Mouse (Mus musculus): ENCODE results near the gene Olfr1255. TPM values are rescaled to one million over a fixed set of nuclear protein-coding genes. Genes with fewer than 3 reads are reported as not detected.

Gene Olfr1255
- polyA plus RNA-seq, 1 experiment from 2014 or later = not detected

- WGBS = 97% methylated on average over 1 of the region's 1 CpGs
- Histone ChIP-seq H3K36me3 (ENCODE audit: control insufficient read depth, insufficient read depth) (no peaks in the 10 kb centered on the region), H3K9me3 (ENCODE audit: control insufficient read depth) (no peaks in the 10 kb centered on the region), H3K4me1 (replicated peaks; ENCODE audit: control insufficient read depth, insufficient read depth, low read length) (no peaks in the 10 kb centered on the region), H3K9ac (ENCODE audit: low read depth, low read length) (no peak overlapping the region), H3K27me3 (replicated peaks; ENCODE audit: control insufficient read depth, insufficient read depth, low read length) (no peaks in the 10 kb centered on the region), H3K27ac (ENCODE audit: low read depth, low read length) (no peak overlapping the region), H3K4me3 (ENCODE audit: low read depth, low read length) (no peak overlapping the region), H3K4me2 (replicated peaks; ENCODE audit: low read depth) (no peak overlapping the region)
- no peak for TF ChIP-seq CTCF (IDR thresholded peaks at IDR 0.05; ENCODE audit: low read depth)
- no peak for ATAC-seq
These were observed 37.4 kb downstream of the Olfr1255 start for GRCm38 (mm10) chr2:89849230-89849629.

Other genes starting within 250 kb of the Olfr1255 start
- gene Olfr1245, start 233.6 kb upstream of the Olfr1255 start, polyA plus RNA-seq (2015; fragmentation: Nextera tagmentation; extraction: Ambion mirVana) = not detected in 2 replicates
- not detected in 2 replicates for gene Olfr1246, start 218.9 kb upstream of the Olfr1255 start, polyA plus RNA-seq (2015; fragmentation: Nextera tagmentation; extraction: Ambion mirVana)
- gene Olfr1247, start 197.9 kb upstream of the Olfr1255 start, polyA plus RNA-seq (2015; fragmentation: Nextera tagmentation; extraction: Ambion mirVana) = not detected in 2 replicates
- not detected in 2 replicates for gene Olfr1248, start 193.8 kb upstream of the Olfr1255 start, polyA plus RNA-seq (2015; fragmentation: Nextera tagmentation; extraction: Ambion mirVana)
- gene Olfr1249, start 177.1 kb upstream of the Olfr1255 start, polyA plus RNA-seq (2015; fragmentation: Nextera tagmentation; extraction: Ambion mirVana) = not detected in 2 replicates
- not detected in 2 replicates for gene Olfr1250, start 150.6 kb upstream of the Olfr1255 start, polyA plus RNA-seq (2015; fragmentation: Nextera tagmentation; extraction: Ambion mirVana)
- gene Olfr1251, start 140.1 kb upstream of the Olfr1255 start, polyA plus RNA-seq (2015; fragmentation: Nextera tagmentation; extraction: Ambion mirVana) = not detected in 2 replicates
- gene Olfr1252, start 87.0 kb upstream of the Olfr1255 start, polyA plus RNA-seq (2015; fragmentation: Nextera tagmentation; extraction: Ambion mirVana) = not detected in 2 replicates
- gene Olfr1253, start 55.0 kb upstream of the Olfr1255 start, polyA plus RNA-seq (2015; fragmentation: Nextera tagmentation; extraction: Ambion mirVana) = not detected in 2 replicates
- gene Olfr1254, start 18.4 kb upstream of the Olfr1255 start, polyA plus RNA-seq (2015; fragmentation: Nextera tagmentation; extraction: Ambion mirVana) = not detected in 2 replicates
- gene Olfr1256, start 29.5 kb downstream of the Olfr1255 start, polyA plus RNA-seq (2015; fragmentation: Nextera tagmentation; extraction: Ambion mirVana) = not detected in 2 replicates
- gene Olfr48, start 36.2 kb downstream of the Olfr1255 start, polyA plus RNA-seq (2015; fragmentation: Nextera tagmentation; extraction: Ambion mirVana) = not detected in 2 replicates
- gene Olfr1257, start 66.4 kb downstream of the Olfr1255 start, polyA plus RNA-seq (2015; fragmentation: Nextera tagmentation; extraction: Ambion mirVana) = not detected in 2 replicates
- gene Olfr1258, start 115.3 kb downstream of the Olfr1255 start, polyA plus RNA-seq (2015; fragmentation: Nextera tagmentation; extraction: Ambion mirVana) = 0.04 and 0.05 TPM in 2 replicates
- gene Olfr1259, start 136.6 kb downstream of the Olfr1255 start, polyA plus RNA-seq (2015; fragmentation: Nextera tagmentation; extraction: Ambion mirVana) = not detected in 2 replicates
- not detected in 2 replicates for gene Olfr1260, start 162.3 kb downstream of the Olfr1255 start, polyA plus RNA-seq (2015; fragmentation: Nextera tagmentation; extraction: Ambion mirVana)
- not detected in 2 replicates for gene Olfr1261, start 179.2 kb downstream of the Olfr1255 start, polyA plus RNA-seq (2015; fragmentation: Nextera tagmentation; extraction: Ambion mirVana)
- gene Olfr1262, start 188.1 kb downstream of the Olfr1255 start, polyA plus RNA-seq (2015; fragmentation: Nextera tagmentation; extraction: Ambion mirVana) = not detected in 2 replicates
- gene Olfr1263, start 200.1 kb downstream of the Olfr1255 start, polyA plus RNA-seq (2015; fragmentation: Nextera tagmentation; extraction: Ambion mirVana) = not detected in 2 replicates
- not detected in 2 replicates for gene Olfr1264, start 213.5 kb downstream of the Olfr1255 start, polyA plus RNA-seq (2015; fragmentation: Nextera tagmentation; extraction: Ambion mirVana)
- not detected in 2 replicates for gene Olfr1265, start 223.3 kb downstream of the Olfr1255 start, polyA plus RNA-seq (2015; fragmentation: Nextera tagmentation; extraction: Ambion mirVana)

All from intestine, postnatal 0 days (tissue).